Mouse (Mus musculus) embryonic stem cell, embryonic (primary cell): ENCODE data around the gene Prdm2.

ENCODE experiments used
- CTCF ChIA-PET, 4 experiments: fragments of 300-600 bp in 2 of 4; fragments of 350-600 bp in 2 of 4; sonication (Branson Sonifier 250); formaldehyde crosslinking; loops; one replicate each; lab custom pipeline; 2022; ENCODE audit warnings: inconsistent platforms in 2 of 4; lab: Charles Lee
- POLR2A ChIA-PET, 4 experiments: fragments of 300-600 bp in 2 of 4; fragments of 350-600 bp in 2 of 4; sonication (Branson Sonifier 250); formaldehyde crosslinking; loops; one replicate each; lab custom pipeline; 2022; ENCODE audit warnings: antibody characterized with exemption in 4 of 4, inconsistent platforms in 1 of 4; lab: Charles Lee

Prdm2 gene

DNA sequence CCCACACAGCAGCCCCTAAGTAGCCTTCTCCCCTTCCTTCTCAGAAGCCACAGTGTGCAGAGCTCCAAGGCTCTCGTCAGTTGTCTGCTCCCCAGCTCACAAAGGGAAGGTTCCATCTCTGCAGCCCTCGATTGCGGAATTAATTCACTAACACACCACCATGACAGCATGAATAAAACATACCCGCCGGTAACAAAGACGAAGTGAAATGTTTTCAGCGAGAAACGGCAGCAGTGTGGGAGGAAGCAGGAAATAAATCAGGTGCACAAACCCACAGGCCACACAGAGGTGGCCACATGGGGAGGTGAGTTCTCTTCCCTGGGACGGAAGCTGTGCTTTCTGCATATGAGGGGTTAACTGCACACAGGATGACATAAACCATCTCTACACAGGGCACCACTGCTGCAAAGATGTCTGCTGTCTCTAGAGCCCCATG is 6.5 kb upstream of the Prdm2 start:
- POLR2A ChIA-PET: interaction anchor here in 3 of 4 experiments (0.6 to 1.5 kb wide), 9 partner anchors 9 to 1201 kb away, joined by 3 to 5 read pairs (median 3); no protein-coding TSS in a partner anchor
- CTCF ChIA-PET: interaction anchor here in 1 of 4 experiments (1.0 kb wide), 1 partner anchor 19 kb away, joined by 4 read pairs; no protein-coding TSS in a partner anchor

DNA sequence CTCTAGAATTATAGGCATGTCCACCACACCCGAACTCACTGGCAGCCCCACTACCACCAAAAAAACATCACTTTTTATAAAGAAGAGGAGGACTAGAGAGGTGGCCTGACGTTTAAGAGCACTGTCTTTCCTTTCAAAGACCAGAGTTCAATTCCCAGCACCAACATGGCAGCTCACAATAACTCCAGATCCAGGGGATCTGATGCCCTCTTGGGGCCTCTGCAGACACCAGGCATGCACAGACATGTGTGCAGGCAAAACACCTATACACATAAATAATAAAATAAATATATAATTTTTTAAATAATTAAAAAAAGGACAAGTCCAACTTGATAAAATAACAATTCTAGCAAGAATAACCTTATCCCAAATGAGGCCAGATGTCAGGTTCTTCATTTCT is 6.1 kb upstream of the Prdm2 start:
- CTCF ChIA-PET: interaction anchor here in 1 of 4 experiments (1.0 kb wide), 1 partner anchor 20 kb away, joined by 4 read pairs; no protein-coding TSS in a partner anchor
- POLR2A ChIA-PET: interaction anchor here in 3 of 4 experiments (0.7 to 1.5 kb wide), 6 partner anchors 12 to 1201 kb away, joined by 3 to 5 read pairs (median 4); no protein-coding TSS in a partner anchor

DNA sequence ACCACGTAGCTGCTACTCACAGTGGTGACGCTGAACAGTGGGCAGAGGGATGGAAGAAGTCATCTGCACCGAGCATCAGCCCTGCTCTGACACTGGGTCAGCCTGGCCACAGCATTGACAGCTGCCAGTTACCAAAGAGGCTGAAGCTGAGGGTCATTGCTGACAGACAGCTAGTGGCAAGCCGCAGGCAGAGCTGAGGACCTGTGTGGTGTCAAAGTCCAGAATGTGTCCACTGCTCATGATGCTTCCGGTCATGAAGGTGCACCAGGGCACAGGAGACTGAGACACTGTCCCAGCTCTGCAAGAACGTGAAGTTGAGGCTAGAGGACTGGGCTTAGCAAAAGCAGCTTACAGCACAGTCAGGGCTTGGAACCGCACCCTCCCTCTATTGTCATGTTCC is 4.4 kb upstream of the Prdm2 start:
- POLR2A ChIA-PET: interaction anchor here in 2 of 4 experiments (1.0 to 1.4 kb wide), 4 partner anchors 11 to 55 kb away, joined by 3 to 4 read pairs (median 3); no protein-coding TSS in a partner anchor
- CTCF ChIA-PET: interaction anchor here in 3 of 4 experiments (0.5 to 0.6 kb wide), 3 partner anchors 79 to 209 kb away, joined by 3 read pairs; no protein-coding TSS in a partner anchor

DNA sequence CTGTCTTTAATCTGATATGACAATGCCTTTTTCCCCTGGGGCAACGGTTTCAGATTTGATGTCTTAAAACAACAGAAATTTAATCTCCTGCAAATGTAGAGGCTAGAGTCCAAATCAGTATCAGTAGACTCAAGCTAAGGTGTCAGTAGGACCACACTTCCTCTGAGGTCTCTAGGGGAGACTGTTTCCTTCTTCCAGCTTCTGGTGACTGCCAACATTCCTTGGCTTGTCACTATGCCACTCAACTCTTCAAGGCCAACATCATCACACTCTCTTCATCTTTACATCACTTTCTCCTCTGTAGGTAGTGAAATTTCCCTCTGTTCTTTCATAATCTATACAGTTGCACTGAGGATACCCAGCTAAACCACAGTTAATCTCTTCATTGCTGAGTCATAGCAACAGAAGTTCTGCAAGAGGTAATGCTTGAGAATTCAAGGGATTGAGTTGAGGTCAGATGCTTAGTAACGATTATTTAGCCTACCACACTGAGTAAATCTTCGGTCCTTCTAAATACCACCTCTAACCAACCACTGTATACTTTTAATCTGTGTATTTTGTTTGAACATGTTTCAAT is 1.5 kb upstream of the Prdm2 start:
- ChIA-PET CTCF (no interaction called here), POLR2A (no interaction called here)

DNA sequence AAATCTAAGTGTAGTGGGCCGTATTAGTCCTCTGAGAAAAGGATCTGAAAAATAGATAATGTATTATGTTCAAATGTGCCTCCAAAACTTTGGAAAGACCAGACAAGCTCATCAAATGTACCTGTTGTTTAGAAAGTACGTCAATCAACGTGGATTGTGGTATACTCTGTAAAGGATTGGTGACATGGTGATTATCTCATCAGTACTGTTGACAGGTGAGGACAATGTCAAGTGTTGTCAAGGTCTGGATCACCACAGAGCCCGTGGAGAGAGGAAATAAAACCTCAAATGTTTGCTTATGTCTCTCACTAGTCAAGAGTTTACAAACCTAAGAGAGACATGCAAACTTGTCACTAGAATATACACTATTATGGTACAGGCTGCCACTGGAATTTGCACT is 776 bp upstream of the Prdm2 start:
- ChIA-PET CTCF (interaction anchor here in 1 of 4 experiments (1.1 kb wide), 1 partner anchor 18 kb away, joined by 3 read pairs; no protein-coding TSS in a partner anchor), POLR2A (interaction anchor here in 2 of 4 experiments (0.5 to 3.2 kb wide), 12 partner anchors 9 to 99 kb away, joined by 3 to 18 read pairs (median 7); no protein-coding TSS in a partner anchor)

DNA sequence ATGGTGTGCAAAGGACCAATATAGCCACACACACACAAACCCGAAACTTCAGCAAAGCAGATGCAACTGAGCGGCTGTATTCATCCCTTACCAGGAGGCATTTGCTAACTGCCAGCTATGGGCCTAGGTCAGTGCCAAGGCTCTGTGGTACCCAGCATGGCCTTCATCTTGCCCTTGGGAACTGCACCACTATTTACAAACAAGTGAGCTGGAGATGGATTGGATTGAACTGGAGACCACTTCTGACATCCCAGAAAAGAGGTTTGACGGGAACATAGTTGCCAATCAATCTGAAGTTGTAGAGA is 332 bp upstream of the Prdm2 start:
- POLR2A ChIA-PET: interaction anchor here in 3 of 4 experiments (0.5 to 3.2 kb wide), 31 partner anchors 10 to 1016 kb away, joined by 3 to 18 read pairs (median 3); no protein-coding TSS in a partner anchor
- CTCF ChIA-PET: interaction anchor here in 1 of 4 experiments (1.0 to 1.1 kb wide), 2 partner anchors 18 to 25 kb away, joined by 3 read pairs; no protein-coding TSS in a partner anchor

DNA sequence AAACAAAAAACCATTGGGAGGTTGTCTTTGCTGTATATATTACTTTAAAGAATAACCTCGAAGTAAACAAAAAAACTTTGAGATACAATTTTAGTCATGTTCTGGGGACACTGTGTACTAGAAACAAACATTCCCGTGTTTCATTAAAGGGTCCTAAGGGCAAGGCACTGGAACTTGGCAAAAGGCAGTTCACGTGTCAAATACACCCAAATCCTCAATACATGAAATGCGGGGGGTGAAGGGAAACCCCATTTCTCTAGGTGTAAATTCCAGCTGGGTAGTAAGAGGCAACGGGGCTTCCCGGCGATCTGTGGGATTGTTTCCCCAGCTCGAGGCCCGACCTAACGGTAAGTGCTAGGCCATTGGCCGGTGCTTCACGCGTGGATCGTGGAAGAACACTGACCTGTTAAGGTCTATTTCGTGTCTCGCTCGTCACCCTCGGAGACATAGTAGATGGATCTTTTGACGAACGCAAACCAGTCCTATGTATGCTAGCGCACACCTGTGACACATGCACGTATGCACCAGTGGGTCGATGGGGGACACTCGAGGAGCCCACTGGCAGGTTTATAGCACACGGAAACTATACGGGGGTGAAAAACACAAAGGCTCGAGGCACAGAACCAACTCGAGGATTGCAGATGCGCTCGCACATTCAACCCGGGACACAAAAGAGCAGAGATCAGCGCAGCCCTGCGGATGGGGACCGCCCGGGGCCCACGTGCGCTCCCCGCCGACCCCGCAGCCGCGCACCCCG is 1.0 kb downstream of the Prdm2 start:
- ChIA-PET CTCF (interaction anchor here in 3 of 4 experiments (0.6 to 1.0 kb wide), 3 partner anchors 26 to 185 kb away, joined by 3 to 5 read pairs (median 4); no protein-coding TSS in a partner anchor), POLR2A (interaction anchor here in 3 of 4 experiments (0.6 to 3.2 kb wide), 27 partner anchors 9 to 1002 kb away, joined by 3 to 18 read pairs (median 4); no protein-coding TSS in a partner anchor)

DNA sequence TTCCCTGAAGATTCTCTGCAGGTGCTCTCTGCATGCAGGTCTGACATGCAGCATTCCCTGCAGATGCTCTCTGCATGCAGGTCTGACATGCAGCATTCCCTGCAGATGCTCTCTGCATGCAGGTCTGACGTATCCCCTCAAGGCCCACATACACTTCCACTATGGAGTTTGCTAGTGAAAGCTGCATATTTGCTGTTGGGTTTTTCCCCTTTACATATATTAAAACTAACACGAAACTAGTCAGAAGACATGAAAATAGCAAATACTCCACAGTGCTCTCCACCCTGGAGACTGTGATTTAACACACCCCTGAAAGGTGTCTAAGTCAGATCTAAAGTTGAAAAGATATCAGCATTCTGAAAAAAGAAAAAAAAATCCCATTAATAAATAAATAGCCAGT is 2.8 kb downstream of the Prdm2 start:
- POLR2A ChIA-PET: interaction anchor here in 1 of 4 experiments (1.0 to 2.4 kb wide), 2 partner anchors 28 to 48 kb away, joined by 3 to 7 read pairs; no protein-coding TSS in a partner anchor
- CTCF ChIA-PET: interaction anchor here in 1 of 4 experiments (0.6 kb wide), 1 partner anchor 183 kb away, joined by 3 read pairs; no protein-coding TSS in a partner anchor

DNA sequence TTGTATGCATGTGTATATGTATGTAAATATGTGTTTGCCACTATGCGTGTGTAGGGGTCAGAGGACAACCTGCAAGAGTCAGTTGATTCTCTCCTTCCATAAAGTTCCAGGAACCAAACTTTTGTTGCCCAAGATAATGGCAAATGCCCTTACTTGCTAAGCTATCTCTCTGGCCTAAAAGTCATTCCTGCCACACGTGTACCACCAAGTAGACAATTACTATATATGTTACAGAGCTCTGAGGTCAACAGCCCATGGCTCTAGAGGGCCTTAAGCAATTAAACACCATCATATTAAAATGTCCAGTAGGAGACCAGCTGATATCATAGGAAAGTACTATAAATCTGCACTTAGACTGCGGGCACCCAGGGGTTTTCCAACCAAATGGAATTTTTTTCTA is 10.1 kb downstream of the Prdm2 start:
- ChIA-PET POLR2A (interaction anchor here in 2 of 4 experiments (1.0 to 2.5 kb wide), 6 partner anchors 8 to 40 kb away, joined by 3 to 8 read pairs (median 5); partner anchors contain the start of gene Prdm2 (in 1 of the 2)), CTCF (no interaction called here)

DNA sequence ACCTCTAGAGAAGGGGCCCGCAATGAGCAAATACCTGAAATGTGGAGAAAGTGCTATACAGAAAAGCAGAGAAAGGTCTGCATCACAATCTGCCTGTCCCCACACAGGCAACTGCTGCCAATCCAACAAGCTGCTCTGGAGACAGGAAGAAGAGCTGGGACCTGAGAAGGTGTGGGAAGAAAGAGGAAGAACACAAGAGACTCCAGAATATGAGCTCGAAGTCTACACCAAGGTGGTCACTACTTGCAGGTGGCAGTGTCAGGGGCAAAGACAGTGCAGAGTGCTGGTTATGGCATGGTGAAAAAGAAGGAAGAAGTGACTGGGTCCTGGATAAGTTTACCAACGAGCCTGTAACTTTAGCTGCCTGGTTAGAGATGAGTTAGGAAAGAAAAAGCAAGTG is 14.4 kb downstream of the Prdm2 start:
- ChIA-PET POLR2A (interaction anchor here in 1 of 4 experiments (0.7 to 0.8 kb wide), 2 partner anchors 25 to 36 kb away, joined by 4 to 7 read pairs; no protein-coding TSS in a partner anchor), CTCF (interaction anchor here in 2 of 4 experiments (0.6 kb wide), 2 partner anchors 122 to 1605 kb away, joined by 3 to 6 read pairs; no protein-coding TSS in a partner anchor)

DNA sequence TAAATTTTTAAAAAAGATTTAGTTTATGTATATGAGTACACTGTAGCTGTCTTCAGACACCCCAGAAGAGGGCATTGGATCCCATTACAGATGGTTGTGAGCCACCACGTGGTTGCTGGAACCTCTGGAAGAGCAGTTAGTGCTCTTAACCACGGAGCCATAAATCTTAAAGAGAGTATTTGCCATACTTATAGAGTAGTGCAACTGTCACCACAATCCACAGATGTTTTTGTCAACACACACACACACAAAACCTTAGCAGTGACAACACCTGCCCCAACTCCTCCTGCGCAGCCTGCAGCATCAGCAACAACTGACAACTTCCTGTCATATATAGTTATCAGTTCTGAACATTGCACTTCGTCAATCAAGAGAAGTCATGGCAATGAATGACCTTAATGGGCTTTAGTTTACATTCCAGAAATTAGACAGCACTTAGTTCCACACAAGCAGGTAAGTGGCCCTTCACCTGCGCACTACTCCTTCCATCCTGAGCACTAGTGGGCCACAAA is 14.9 kb downstream of the Prdm2 start:
- CTCF ChIA-PET: interaction anchor here in 1 of 4 experiments (0.6 kb wide), 1 partner anchor 122 kb away, joined by 3 read pairs; no protein-coding TSS in a partner anchor
- POLR2A ChIA-PET: no interaction called here

DNA sequence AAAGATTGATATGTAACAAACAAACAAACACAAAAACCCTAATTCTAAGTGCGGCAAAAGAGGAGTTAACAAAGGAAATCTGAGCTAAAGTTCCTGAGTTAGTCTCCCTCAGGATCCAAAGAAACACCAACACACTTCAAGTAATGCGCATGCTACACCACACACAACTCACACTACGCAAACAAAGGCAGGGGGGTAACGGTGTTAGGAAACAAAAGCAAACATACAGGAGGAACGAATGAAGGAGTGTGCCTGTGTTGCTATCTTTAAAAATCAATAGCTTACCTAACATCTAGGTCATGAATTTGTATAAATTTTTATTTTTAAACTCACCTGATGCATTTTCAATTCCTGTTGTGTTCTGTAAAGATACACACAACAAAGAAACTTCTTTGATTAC is 18.5 kb downstream of the Prdm2 start:
- ChIA-PET POLR2A (interaction anchor here in 2 of 4 experiments (0.7 to 1.0 kb wide), 2 partner anchors 14 to 32 kb away, joined by 3 read pairs; no protein-coding TSS in a partner anchor), CTCF (no interaction called here)

DNA sequence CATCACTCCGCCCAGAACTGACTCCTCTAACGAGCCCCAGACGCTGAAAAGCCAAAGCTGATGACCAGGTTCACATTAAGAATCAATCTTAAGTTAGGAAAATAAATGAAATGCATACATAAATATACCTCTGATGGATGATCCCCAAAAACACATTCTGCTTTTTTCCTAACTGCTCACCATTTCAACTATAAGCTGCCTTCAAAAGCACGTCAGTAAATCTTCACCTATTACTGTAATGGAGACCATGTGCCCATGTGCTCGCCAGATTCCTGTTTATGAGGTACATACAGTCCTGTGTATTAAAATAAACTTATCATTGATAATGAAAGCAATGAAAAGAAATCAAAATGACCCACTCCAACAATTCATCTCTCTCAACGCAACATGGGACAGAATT is 19.6 kb downstream of the Prdm2 start:
- CTCF ChIA-PET: no interaction called here
- POLR2A ChIA-PET: interaction anchor here in 1 of 4 experiments (1.0 to 1.6 kb wide), 2 partner anchors 11 to 31 kb away, joined by 3 to 4 read pairs; no protein-coding TSS in a partner anchor

DNA sequence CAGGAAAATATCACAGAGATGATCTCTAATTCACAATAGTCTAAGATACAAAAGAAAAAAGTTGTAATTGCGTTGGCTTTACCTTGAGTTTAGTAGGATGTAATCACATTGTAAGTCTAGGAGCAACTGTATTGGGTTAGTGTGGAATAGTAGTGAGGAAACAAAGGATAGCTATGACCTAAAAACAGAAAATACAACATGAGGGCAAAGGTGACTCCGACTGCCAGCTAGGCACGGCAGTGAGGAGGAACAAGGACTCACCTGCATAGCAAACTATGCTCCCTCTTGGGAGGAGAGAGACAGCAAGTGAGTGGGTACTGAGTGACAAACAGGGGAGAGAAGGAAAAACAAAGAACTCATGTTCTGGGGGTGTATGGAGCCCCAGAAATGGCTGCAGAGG is 21.0 kb downstream of the Prdm2 start:
- CTCF ChIA-PET: interaction anchor here in 2 of 4 experiments (0.7 to 1.3 kb wide), 3 partner anchors 12 to 88 kb away, joined by 3 to 4 read pairs (median 3); no protein-coding TSS in a partner anchor
- POLR2A ChIA-PET: interaction anchor here in 2 of 4 experiments (0.8 to 1.4 kb wide), 4 partner anchors 9 to 30 kb away, joined by 3 to 5 read pairs (median 3); no protein-coding TSS in a partner anchor

DNA sequence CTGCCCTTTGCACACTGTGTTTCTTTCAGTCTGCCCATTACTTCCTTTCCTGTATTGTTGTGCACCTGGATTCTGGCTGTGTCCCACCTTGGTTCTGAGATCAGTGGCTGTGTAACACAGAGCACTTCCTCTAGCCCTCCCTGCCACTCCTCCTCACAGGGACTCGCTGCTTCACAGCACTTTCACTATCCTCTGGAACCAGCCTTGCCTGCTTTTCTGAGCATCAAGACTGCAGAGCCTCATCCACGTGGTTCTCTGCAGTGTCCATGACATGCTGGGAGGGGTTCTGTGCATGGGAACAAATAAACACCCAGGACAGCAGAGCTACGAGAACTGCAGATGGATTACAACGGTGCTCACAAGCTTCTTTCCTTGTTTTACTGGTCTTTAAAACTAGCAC is 22.1 kb downstream of the Prdm2 start:
- CTCF ChIA-PET: interaction anchor here in 1 of 4 experiments (1.3 kb wide), 1 partner anchor 48 kb away, joined by 4 read pairs; no protein-coding TSS in a partner anchor
- POLR2A ChIA-PET: interaction anchor here in 3 of 4 experiments (0.5 to 1.4 kb wide), 6 partner anchors 10 to 82 kb away, joined by 3 to 5 read pairs (median 4); no protein-coding TSS in a partner anchor

DNA sequence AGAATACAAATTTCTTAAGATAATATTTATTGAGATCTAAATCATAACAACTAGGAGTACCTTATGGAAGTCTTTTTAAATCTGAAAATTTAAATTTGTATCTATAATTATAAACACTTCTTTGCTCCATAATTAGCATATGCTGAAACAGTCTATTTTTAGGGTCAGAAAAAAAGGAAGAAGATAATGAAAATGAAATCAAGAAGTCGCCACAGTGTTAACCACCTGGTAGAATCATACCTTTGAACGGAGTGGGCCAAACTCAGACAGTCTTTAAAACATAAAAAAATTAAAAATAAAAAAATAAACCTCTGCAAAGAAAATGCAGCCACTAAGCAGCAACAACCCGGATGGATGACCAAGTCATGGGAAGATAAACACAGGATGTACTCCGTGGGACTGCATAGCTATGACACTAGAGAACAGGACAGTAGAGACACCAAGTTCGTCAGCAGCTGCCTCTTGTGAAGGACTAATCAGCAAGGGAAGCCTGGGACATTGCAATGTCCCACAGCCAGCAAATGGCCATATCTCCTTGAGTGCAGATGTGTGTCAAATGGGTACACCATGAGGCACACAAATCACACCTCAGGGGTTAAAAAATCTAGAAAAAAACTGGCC is 24.1 kb downstream of the Prdm2 start:
- POLR2A ChIA-PET: interaction anchor here in 2 of 4 experiments (0.6 to 1.0 kb wide), 3 partner anchors 18 to 85 kb away, joined by 3 to 4 read pairs (median 4); no protein-coding TSS in a partner anchor
- CTCF ChIA-PET: interaction anchor here in 1 of 4 experiments (0.5 to 0.6 kb wide), 2 partner anchors 28 to 140 kb away, joined by 3 to 5 read pairs; no protein-coding TSS in a partner anchor

DNA sequence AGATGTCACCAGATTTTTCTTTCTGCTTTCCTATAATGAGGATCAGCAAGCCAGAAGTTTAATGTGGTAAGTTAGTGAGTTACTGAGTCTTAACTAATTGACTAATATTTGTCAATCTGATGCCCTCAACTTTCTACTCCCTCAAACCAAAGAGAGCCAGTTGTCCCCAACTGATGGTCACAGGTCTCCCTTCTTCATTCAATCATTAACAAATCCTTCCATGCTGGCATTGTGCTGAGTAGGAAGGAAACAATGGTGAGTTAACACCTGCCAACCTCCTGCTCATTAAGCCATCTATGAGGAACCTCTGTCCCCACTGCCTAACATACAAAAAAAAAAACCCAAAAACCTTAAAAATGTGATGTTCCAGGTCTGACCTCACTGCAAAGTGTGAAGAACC is 26.7 kb downstream of the Prdm2 start:
- POLR2A ChIA-PET: no interaction called here
- CTCF ChIA-PET: no interaction called here
